ENCODE assay signal across 8 mouse cellular contexts in genomic region chr3:107332127-107332959, GRCm38 (mm10). TPM values are rescaled to one million over a fixed set of nuclear protein-coding genes. Genes with fewer than 3 reads are reported as not detected.
A peak's percentile ranks its signal among the peaks of the same experiment; 100 is the strongest.
DNase-seq lines count a peak whose midpoint lies in the region; ATAC-seq and TF ChIP-seq lines count a peak whose summit lies in the region.

No protein-coding gene starts in this region.

- H3K4me2 ChIP-seq in forebrain, embryonic 11.5 days (ENCODE audit: low read depth, low read length, severe bottlenecking) = peak overlapping the region; percentile 88
- peak overlapping the region; percentile 91 for H3K4me2 ChIP-seq in heart, postnatal 0 days (ENCODE audit: low read depth, low read length)
- H3K4me2 ChIP-seq in lung, embryonic 15.5 days = peak overlapping the region; percentile 89

- TF ChIP-seq CTCF in heart, postnatal 0 days (IDR thresholded peaks at IDR 0.05; ENCODE audit: low read depth) = no peak

- ATAC-seq in forebrain, embryonic 11.5 days (replicated peaks; ENCODE audit: low FRiP score) = peak; percentile 6
- ATAC-seq in heart, postnatal 0 days (ENCODE audit: insufficient read depth, low read depth) = peak; percentile 11; the same call in 1 of the 2 replicates
- ATAC-seq in lung, embryonic 15.5 days (ENCODE audit: borderline replicate concordance, extremely low read depth, low FRiP score, low TSS enrichment) = peak; percentile 14; the same call in 1 of the 2 replicates
- ATAC-seq in monocyte, adult 5-6 weeks (replicated peaks; ENCODE audit: insufficient number of reproducible peaks, low FRiP score, low TSS enrichment, poor library complexity, severe bottlenecking) = no peak

- peaks cover 4% of the 10 kb centered on the region; the same call in 1 of the 2 replicates for H3K36me3 ChIP-seq in forebrain, embryonic 11.5 days (ENCODE audit: control insufficient read depth, insufficient read depth, low read length)
- H3K36me3 ChIP-seq in heart, postnatal 0 days (replicated peaks; ENCODE audit: control insufficient read depth, insufficient read depth, low read length) = peaks cover 12% of the 10 kb centered on the region
- H3K36me3 ChIP-seq in lung, embryonic 15.5 days = peaks cover 11% of the 10 kb centered on the region; the same call in 1 of the 2 replicates

- H3K9ac ChIP-seq in forebrain, embryonic 11.5 days (ENCODE audit: low read length) = peak overlapping the region; percentile 93
- H3K9ac ChIP-seq in heart, postnatal 0 days (replicated peaks; ENCODE audit: low read depth, low read length) = peak overlapping the region; percentile 99
- H3K9ac ChIP-seq in lung, embryonic 15.5 days = peak overlapping the region; percentile 94

- TF ChIP-seq EP300 in heart, postnatal 0 days (IDR thresholded peaks at IDR 0.05; ENCODE audit: low read depth) = 0 out of 2 replicates have a peak, but pooled peaks have one; percentile 14

- peak overlapping the region; percentile 89 for H3K27ac ChIP-seq in forebrain, embryonic 11.5 days (ENCODE audit: low read depth, low read length)
- H3K27ac ChIP-seq in heart, postnatal 0 days (ENCODE audit: low read depth) = peak overlapping the region; percentile 99
- peak overlapping the region; percentile 94 for H3K27ac ChIP-seq in lung, embryonic 15.5 days

- peak overlapping the region; percentile 96 for H3K4me3 ChIP-seq in forebrain, embryonic 11.5 days (ENCODE audit: low read depth, low read length)
- H3K4me3 ChIP-seq in heart, postnatal 0 days (ENCODE audit: low read depth, low read length) = peak overlapping the region; percentile 100
- H3K4me3 ChIP-seq in lung, embryonic 15.5 days = peak overlapping the region; percentile 98

- no peaks in the 10 kb centered on the region for H3K9me3 ChIP-seq in forebrain, embryonic 11.5 days (ENCODE audit: control insufficient read depth, low read length)
- H3K9me3 ChIP-seq in heart, postnatal 0 days (replicated peaks; ENCODE audit: control insufficient read depth, low read length) = no peaks in the 10 kb centered on the region
- no peaks in the 10 kb centered on the region for H3K9me3 ChIP-seq in lung, embryonic 15.5 days

- WGBS in forebrain, embryonic 11.5 days = under 1% methylated on average over 67 of the region's 75 CpGs
- under 1% methylated on average over 75 of the region's 75 CpGs for WGBS in heart, postnatal 0 days
- WGBS in lung, embryonic 15.5 days = under 1% methylated on average over 73 of the region's 75 CpGs

- H3K4me1 ChIP-seq in forebrain, embryonic 11.5 days (replicated peaks; ENCODE audit: control insufficient read depth, insufficient read depth, low read length) = peaks cover 17% of the 10 kb centered on the region
- H3K4me1 ChIP-seq in heart, postnatal 0 days (ENCODE audit: control insufficient read depth, insufficient read depth) = peaks cover 23% of the 10 kb centered on the region
- peaks cover 29% of the 10 kb centered on the region for H3K4me1 ChIP-seq in lung, embryonic 15.5 days

- DNase-seq in CD8-positive naive resting alpha-beta T cell, adult 2 months (ENCODE audit: low read depth in 2 of 2, low spot score in 2 of 2) = peak; percentile 10 to 31
- peak; percentile 57 for DNase-seq in adrenal gland, adult 8-10 months
- peak; percentile 76 for DNase-seq in forebrain, embryonic 11.5 days (ENCODE audit: low spot score)
- peak; percentile 51 for DNase-seq in heart, postnatal 0 days (ENCODE audit: low spot score)
- DNase-seq in kidney, postnatal 4 days = peak; percentile 72 to 82
- peak; percentile 67 for DNase-seq in right cerebral cortex, postnatal 25 days

- H3K27me3 ChIP-seq in forebrain, embryonic 11.5 days (ENCODE audit: control insufficient read depth, insufficient read depth, low read length) = no peaks in the 10 kb centered on the region
- H3K27me3 ChIP-seq in heart, postnatal 0 days (ENCODE audit: control insufficient read depth, insufficient read depth, low read length) = no peaks in the 10 kb centered on the region
- no peaks in the 10 kb centered on the region for H3K27me3 ChIP-seq in lung, embryonic 15.5 days

RNA-seq across cellular contexts. Expression of gene Rbm15, which starts 1.1 kb away (rescaled TPM):
- total RNA-seq in adrenal gland, adult 8-10 months (2022) = 10 to 100 TPM; 30.6 to 48.1 (median 36.7) TPM
- 19.4 and 22.6 TPM in 2 replicates for polyA plus RNA-seq in forebrain, embryonic 11.5 days (2014; fragmentation: Nextera tagmentation; extraction: Ambion mirVana)
- 22.8 and 25.5 TPM in 2 replicates for total RNA-seq in heart, postnatal 0 days (2014; rRNA removed; ENCODE audit: low replicate concordance)
- 8.3 and 8.4 TPM in 2 replicates for polyA plus RNA-seq in heart, postnatal 0 days (2015; fragmentation: Nextera tagmentation; extraction: Ambion mirVana)
- 15.0 and 15.4 TPM in 2 replicates for polyA plus RNA-seq in lung, embryonic 15.5 days (2015; fragmentation: Nextera tagmentation; extraction: Ambion mirVana)
- 22.2 to 45.8 TPM (median 22.5 TPM) in 3 replicates for total RNA-seq in monocyte, adult 5-6 weeks (2017)

RNA-seq across cellular contexts. Expression of gene Slc16a4, which starts 41.3 kb away (rescaled TPM):
- total RNA-seq in adrenal gland, adult 8-10 months (2022) = under 1 TPM; 0.12 to 0.86 (median 0.31) TPM
- 2.3 and 3.2 TPM in 2 replicates for polyA plus RNA-seq in forebrain, embryonic 11.5 days (2014; fragmentation: Nextera tagmentation; extraction: Ambion mirVana)
- 2.1 TPM in 1 of 2 replicates, not detected in the other for total RNA-seq in heart, postnatal 0 days (2014; rRNA removed; ENCODE audit: low replicate concordance)
- 0.90 and 0.91 TPM in 2 replicates for polyA plus RNA-seq in heart, postnatal 0 days (2015; fragmentation: Nextera tagmentation; extraction: Ambion mirVana)
- polyA plus RNA-seq in lung, embryonic 15.5 days (2015; fragmentation: Nextera tagmentation; extraction: Ambion mirVana) = 2.5 and 2.6 TPM in 2 replicates
- total RNA-seq in monocyte, adult 5-6 weeks (2017) = 0.67 to 1.1 TPM (median 0.96 TPM) in 3 replicates

RNA-seq across cellular contexts. Expression of gene Lamtor5, which starts 53.7 kb away (rescaled TPM):
- total RNA-seq in adrenal gland, adult 8-10 months (2022) = 10 to 100 TPM; 78.3 to 97.4 (median 85.7) TPM
- 174 and 177 TPM in 2 replicates for polyA plus RNA-seq in forebrain, embryonic 11.5 days (2014; fragmentation: Nextera tagmentation; extraction: Ambion mirVana)
- total RNA-seq in heart, postnatal 0 days (2014; rRNA removed; ENCODE audit: low replicate concordance) = 114 and 126 TPM in 2 replicates
- polyA plus RNA-seq in heart, postnatal 0 days (2015; fragmentation: Nextera tagmentation; extraction: Ambion mirVana) = 187 and 193 TPM in 2 replicates
- 187 and 188 TPM in 2 replicates for polyA plus RNA-seq in lung, embryonic 15.5 days (2015; fragmentation: Nextera tagmentation; extraction: Ambion mirVana)
- 53.9 to 104 TPM (median 75.6 TPM) in 3 replicates for total RNA-seq in monocyte, adult 5-6 weeks (2017)

Comparison
In these comparisons a context has a peak if more than half of its experiments do, and no peak if none do; other contexts are left out.
1. DNase-seq: peak in every context shown above with its lines; median percentile 77 in kidney, postnatal 4 days; 76 in forebrain, embryonic 11.5 days; 67 in right cerebral cortex, postnatal 25 days; 57 in adrenal gland, adult 8-10 months; 51 in heart, postnatal 0 days; 20 in CD8-positive naive resting alpha-beta T cell, adult 2 months.